Mouse (Mus musculus) liver, embryonic 14.5 days (tissue): ENCODE measurements at regions not wholly inside any gene's neighbourhood (a gene's known extent, or its start where the extent isn't known, plus 50 kb on each side); places are given as distances from the start of the nearest gene placed in this dataset.

Experiments
- CTCF ChIP-seq: IDR thresholded peaks from 2 replicates; pipeline ENCODE4 v1.5.1; 2016; ENCODE audit warnings: antibody characterized with exemption, low read depth, control low read depth
- EP300 ChIP-seq: IDR thresholded peaks from 2 replicates; pipeline ENCODE4 v1.6.1; 2016; ENCODE audit warnings: antibody characterized with exemption, low read depth

DNA sequence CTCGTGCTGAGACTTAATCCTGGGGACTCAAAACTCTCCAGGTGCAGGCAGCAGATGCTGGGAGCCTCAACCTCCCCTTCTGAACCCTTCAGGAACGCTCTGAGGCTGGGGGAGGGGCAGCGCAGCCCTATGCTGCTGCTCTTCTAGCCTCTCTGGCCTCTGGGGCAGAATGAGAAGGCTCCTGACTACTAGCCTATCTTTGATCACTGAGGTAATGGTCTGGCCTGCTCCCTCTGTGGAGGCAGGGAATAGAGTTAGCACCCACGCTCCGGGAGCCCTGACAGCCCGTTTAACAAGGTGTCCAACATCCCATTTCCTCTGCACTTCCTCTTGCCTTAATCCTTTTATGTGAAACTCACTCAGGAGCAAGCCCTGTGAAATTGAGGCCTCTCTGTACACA, 79.4 kb upstream of the Lhx1 start:
- TF ChIP-seq EP300: no peak
- TF ChIP-seq CTCF: no peak
